Comparison of ENCODE assay signal across 7 mouse cellular contexts in genomic region chr11:104443359-104443758, GRCm38 (mm10). TPM values are rescaled to one million over a fixed set of nuclear protein-coding genes. Genes with fewer than 3 reads are reported as not detected.
DNase-seq lines count a peak whose midpoint lies in the region; ATAC-seq and TF ChIP-seq lines count a peak whose summit lies in the region.

No protein-coding gene starts in this region.

- WGBS in neural tube, embryonic 11.5 days, result 49% methylated on average over 2 of the region's 2 CpGs
- 56% methylated on average over 2 of the region's 2 CpGs for WGBS in forebrain, embryonic 10.5 days
- 56% methylated on average over 2 of the region's 2 CpGs for whole genome bisulfite sequencing in limb, embryonic 14.5 days
- WGBS in stomach, postnatal 0 days, result 39% methylated on average over 2 of the region's 2 CpGs

- no peaks in the 10 kb centered on the region for H3K36me3 ChIP-seq in neural tube, embryonic 11.5 days (ENCODE audit: control insufficient read depth, insufficient read depth, low read length)
- 0 out of 2 replicates have a peak, but pooled peaks cover 9% of the 10 kb centered on the region for H3K36me3 ChIP-seq in forebrain, embryonic 10.5 days (replicated peaks)
- H3K36me3 ChIP-seq in limb, embryonic 14.5 days (ENCODE audit: control insufficient read depth, insufficient read depth, low read length), result no peaks in the 10 kb centered on the region
- H3K36me3 ChIP-seq in stomach, postnatal 0 days (ENCODE audit: control insufficient read depth, insufficient read depth, low read length), result no peaks in the 10 kb centered on the region

- TF ChIP-seq EP300 in stomach, postnatal 0 days (optimal IDR thresholded peaks at IDR 0.05), result no peak

- peak overlapping the region; percentile 74 for H3K4me2 ChIP-seq in neural tube, embryonic 11.5 days (ENCODE audit: low read depth)
- peak overlapping the region; percentile 54 for H3K4me2 ChIP-seq in limb, embryonic 14.5 days (replicated peaks; ENCODE audit: low read depth, low read length, severe bottlenecking)
- peak overlapping the region; percentile 77 for H3K4me2 ChIP-seq in stomach, postnatal 0 days (replicated peaks; ENCODE audit: low read depth)

- H3K4me1 ChIP-seq in neural tube, embryonic 11.5 days (ENCODE audit: control insufficient read depth, insufficient read depth, low read length), result peaks cover 4% of the 10 kb centered on the region; the same call in 1 of the 2 replicates
- peaks cover 27% of the 10 kb centered on the region for H3K4me1 ChIP-seq in forebrain, embryonic 10.5 days
- H3K4me1 ChIP-seq in limb, embryonic 14.5 days (ENCODE audit: control insufficient read depth, insufficient read depth, low read length), result peaks cover 6% of the 10 kb centered on the region
- H3K4me1 ChIP-seq in stomach, postnatal 0 days (replicated peaks; ENCODE audit: control insufficient read depth, insufficient read depth), result no peaks in the 10 kb centered on the region

- H3K9ac ChIP-seq in neural tube, embryonic 11.5 days (ENCODE audit: low read length), result no peak overlapping the region
- H3K9ac ChIP-seq in limb, embryonic 14.5 days (ENCODE audit: low read depth, low read length, severe bottlenecking), result peak overlapping the region; percentile 99
- 0 out of 2 replicates have a peak overlapping the region, but pooled peaks have one; percentile 100 for H3K9ac ChIP-seq in stomach, postnatal 0 days (ENCODE audit: low read length)

- TF ChIP-seq POLR2A in limb, embryonic 14.5 days (IDR thresholded peaks at IDR 0.05; ENCODE audit: borderline replicate concordance, extremely low read depth, insufficient read depth, insufficient read length), result no peak

- H3K4me3 ChIP-seq in neural tube, embryonic 11.5 days (ENCODE audit: low read depth, low read length), result peak overlapping the region; percentile 92
- H3K4me3 ChIP-seq in forebrain, embryonic 10.5 days, result peak overlapping the region; percentile 87
- H3K4me3 ChIP-seq in limb, embryonic 14.5 days (replicated peaks; ENCODE audit: low read length), result peak overlapping the region; percentile 88
- peak overlapping the region; percentile 86 for H3K4me3 ChIP-seq in stomach, postnatal 0 days (ENCODE audit: low read depth, low read length)

- no peaks in the 10 kb centered on the region for H3K27me3 ChIP-seq in neural tube, embryonic 11.5 days (ENCODE audit: control insufficient read depth, insufficient read depth, low read length)
- H3K27me3 ChIP-seq in forebrain, embryonic 10.5 days (ENCODE audit: poor library complexity, severe bottlenecking), result no peaks in the 10 kb centered on the region
- no peaks in the 10 kb centered on the region for H3K27me3 ChIP-seq in limb, embryonic 14.5 days (ENCODE audit: control insufficient read depth, insufficient read depth, low read length)
- H3K27me3 ChIP-seq in stomach, postnatal 0 days (ENCODE audit: control insufficient read depth, insufficient read depth, low read length), result no peaks in the 10 kb centered on the region

- no peaks in the 10 kb centered on the region for H3K9me3 ChIP-seq in neural tube, embryonic 11.5 days (ENCODE audit: control insufficient read depth, low read length)
- no peaks in the 10 kb centered on the region for H3K9me3 ChIP-seq in forebrain, embryonic 10.5 days
- no peaks in the 10 kb centered on the region for H3K9me3 ChIP-seq in limb, embryonic 14.5 days (ENCODE audit: control insufficient read depth, low read length)
- no peaks in the 10 kb centered on the region for H3K9me3 ChIP-seq in stomach, postnatal 0 days (ENCODE audit: control insufficient read depth, low read length)

- DNase-seq in neural tube, embryonic 11.5 days (ENCODE audit: low spot score), result no peak
- no peak for DNase-seq in neural tube, embryonic 10.5 days (ENCODE audit: extremely low spot score, low spot score)
- DNase-seq in forebrain, embryonic 10.5 days (ENCODE audit: extremely low spot score, low spot score), result no peak
- no peak for DNase-seq in limb, embryonic 14.5 days (ENCODE audit: low spot score)
- DNase-seq in stomach, postnatal 0 days (ENCODE audit: low spot score), result no peak
- DNase-seq in thymus, postnatal 25 days, result no peak
- no peak for DNase-seq in frontal cortex, adult 2 months (ENCODE audit: extremely low spot score in 1 of 2, low spot score in 1 of 2)

- no peak for ATAC-seq in neural tube, embryonic 11.5 days (ENCODE audit: insufficient read depth, low FRiP score, low TSS enrichment)
- ATAC-seq in limb, embryonic 14.5 days (ENCODE audit: low FRiP score, low read depth), result no peak
- no peak for ATAC-seq in stomach, postnatal 0 days (ENCODE audit: low FRiP score, low TSS enrichment)

- H3K27ac ChIP-seq in neural tube, embryonic 11.5 days (ENCODE audit: low read depth, low read length), result no peak overlapping the region
- peak overlapping the region; percentile 100 for H3K27ac ChIP-seq in forebrain, embryonic 10.5 days
- H3K27ac ChIP-seq in limb, embryonic 14.5 days (replicated peaks; ENCODE audit: low read depth, low read length), result peak overlapping the region; percentile 100; the same call in 1 of the 2 replicates
- H3K27ac ChIP-seq in stomach, postnatal 0 days (replicated peaks), result peak overlapping the region; percentile 53; the same call in 1 of the 2 replicates

- TF ChIP-seq CTCF in stomach, postnatal 0 days (IDR thresholded peaks at IDR 0.05; ENCODE audit: low read depth), result no peak

RNA-seq across cellular contexts. Expression of gene Kansl1, which starts 25.3 kb away (rescaled TPM):
- polyA plus RNA-seq in neural tube, embryonic 11.5 days (2014; fragmentation: Nextera tagmentation; extraction: Ambion mirVana), result 34.9 and 35.9 TPM in 2 replicates
- polyA plus RNA-seq in forebrain, embryonic 10.5 days (2016; fragmentation: Nextera tagmentation; extraction: Ambion mirVana), result 24.5 and 25.9 TPM in 2 replicates
- 91.7 and 123 TPM in 2 replicates for polyA plus RNA-seq in limb, embryonic 14.5 days (2012; rRNA removed)
- polyA plus RNA-seq in limb, embryonic 14.5 days (2014; fragmentation: Nextera tagmentation; extraction: Ambion mirVana), result 27.0 and 33.2 TPM in 2 replicates
- 7.5 and 8.2 TPM in 2 replicates for polyA plus RNA-seq in stomach, postnatal 0 days (2015; fragmentation: Nextera tagmentation; extraction: Ambion mirVana)
- 90.7 and 96.3 TPM in 2 replicates for polyA plus RNA-seq in frontal cortex, adult 2 months (2012; rRNA removed)
